Mouse (Mus musculus) cortical plate, adult 2 months (tissue): ENCODE results near the gene Neurl2.

Experiments used
- CTCF ChIP-seq: fragments of 200-500 bp; IDR thresholded peaks from 2 replicates; pipeline ENCODE4 v1.5.1; 2011; ENCODE audit warnings: mild to moderate bottlenecking, control low read depth, low read length; ENCODE audit not compliant: insufficient read depth; ENCODE audit errors: extremely low read depth
- POLR2A ChIP-seq: fragments of 200-500 bp; IDR thresholded peaks from 2 replicates; pipeline ENCODE4 v1.6.1; 2011; ENCODE audit warnings: mild to moderate bottlenecking, low read length, control low read depth; ENCODE audit not compliant: insufficient read depth; ENCODE audit errors: extremely low read depth

DNA sequence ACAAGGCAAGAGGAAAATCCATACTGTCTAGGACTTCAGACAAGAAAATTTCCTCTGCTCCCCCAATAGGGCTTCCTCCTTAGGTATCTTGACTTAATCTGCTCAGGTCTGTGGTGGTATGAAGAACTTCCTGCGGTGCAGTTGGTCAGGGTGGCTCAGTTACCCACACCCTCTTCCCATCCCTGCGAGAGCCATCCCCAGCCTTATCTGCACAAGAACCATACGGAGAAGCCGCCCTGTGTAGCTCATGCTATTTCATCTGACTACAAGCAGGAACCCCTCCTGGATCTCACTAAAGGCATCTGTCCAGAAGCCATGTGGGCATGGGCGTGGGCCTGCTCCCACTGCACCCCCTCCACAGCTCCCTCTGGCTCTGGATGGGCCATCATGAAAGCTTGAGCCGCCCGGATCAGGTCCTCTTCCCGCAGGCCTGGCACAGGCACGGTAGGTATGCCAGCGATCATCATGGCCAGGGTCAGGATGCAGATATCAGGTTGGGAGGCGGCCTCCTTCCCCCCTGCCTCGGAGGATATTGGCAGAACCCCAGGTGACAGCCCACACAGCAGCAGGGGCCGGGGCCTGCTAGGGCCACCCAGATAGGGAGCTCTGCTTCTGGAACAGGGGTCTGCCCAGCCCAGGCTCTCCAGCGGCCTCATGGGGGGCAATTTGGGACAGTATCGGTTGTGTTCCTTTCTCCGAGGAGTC lies 6.0 kb downstream of the Neurl2 start:
- TF ChIP-seq CTCF (no peak), POLR2A (no peak)
